Mouse (Mus musculus) testis, adult 2 months (tissue): Measurements from ENCODE around the gene Rps15. TPM values are rescaled to one million over a fixed set of nuclear protein-coding genes. Genes with fewer than 3 reads are reported as not detected.

Experiments used
- H3K27ac ChIP-seq: fragments of 200-500 bp; 2 replicates; pipeline ENCODE4 v1.5.1; 2012; ENCODE audit warnings: low read depth, low read length; ENCODE audit not compliant: control insufficient read depth, insufficient read depth
- H3K27me3 ChIP-seq: fragments of 200-500 bp; 2 replicates; pipeline ENCODE4 v1.6.1; 2012; ENCODE audit warnings: mild to moderate bottlenecking, low read length, moderate library complexity; ENCODE audit not compliant: control insufficient read depth, insufficient read depth
- H3K36me3 ChIP-seq: fragments of 200-500 bp; 2 replicates; pipeline ENCODE4 v1.6.1; 2012; ENCODE audit warnings: mild to moderate bottlenecking, low read length; ENCODE audit not compliant: control insufficient read depth, insufficient read depth
- H3K4me1 ChIP-seq: fragments of 200-500 bp; 2 replicates; pipeline ENCODE4 v1.6.1; 2012; ENCODE audit warnings: low read length; ENCODE audit not compliant: control insufficient read depth, insufficient read depth
- H3K4me3 ChIP-seq: fragments of 200-500 bp; 2 replicates; pipeline ENCODE4 v1.5.1; 2012; ENCODE audit warnings: low read depth, mild to moderate bottlenecking, low read length, moderate library complexity, mixed read lengths; ENCODE audit not compliant: control insufficient read depth
- CTCF ChIP-seq: fragments of 200-500 bp; IDR thresholded peaks from 2 replicates; pipeline ENCODE4 v1.5.1; 2012; ENCODE audit warnings: low read depth, mild to moderate bottlenecking, inconsistent platforms, low read length, moderate library complexity; ENCODE audit not compliant: control insufficient read depth, insufficient read depth, insufficient replicate concordance
- POLR2A ChIP-seq: fragments of 200-500 bp; IDR thresholded peaks from 2 replicates; pipeline ENCODE4 v1.6.1; 2012; ENCODE audit warnings: low read depth, mild to moderate bottlenecking, inconsistent platforms, low read length, moderate library complexity; ENCODE audit not compliant: control insufficient read depth
- polyA plus RNA-seq: library from polyadenylated mRNA; depleted of rRNA; stranded (reverse); fragments of >200 nt; gene quantifications from 2 replicates; pipeline ENCODE4 v1.2.3, GENCODE M21; 2012; rRNA removed

Rps15 gene
- polyA plus RNA-seq, 1 experiment, result 672 TPM

GRCm38 (mm10) chr10:80336263-80336662 is 44.0 kb downstream of the Rps15 start:
- Histone ChIP-seq H3K27ac (no peak overlapping the region), H3K27me3 (no peaks in the 10 kb centered on the region), H3K4me1 (peaks cover 7% of the 10 kb centered on the region; the same call in 1 of the 2 replicates), H3K4me3 (no peak overlapping the region), H3K36me3 (no peaks in the 10 kb centered on the region)
- TF ChIP-seq POLR2A, result no peak
- TF ChIP-seq CTCF, result no peak

GRCm38 (mm10) chr10:80339941-80340750 is 47.9 kb downstream of the Rps15 start:
- Histone ChIP-seq H3K4me1 (peaks cover 30% of the 10 kb centered on the region), H3K27me3 (no peaks in the 10 kb centered on the region), H3K36me3 (no peaks in the 10 kb centered on the region), H3K4me3 (peak overlapping the region; percentile 12), H3K27ac (no peak overlapping the region)
- TF ChIP-seq POLR2A (peak; percentile 24; the same call in 1 of the 2 replicates), CTCF (peak; percentile 88)

GRCm38 (mm10) chr10:80341026-80341425 is 48.8 kb downstream of the Rps15 start:
- H3K4me1 ChIP-seq, result peaks cover 33% of the 10 kb centered on the region
- H3K27ac ChIP-seq, result no peak overlapping the region
- no peaks in the 10 kb centered on the region for H3K27me3 ChIP-seq
- TF ChIP-seq CTCF (no peak), POLR2A (no peak)
- H3K36me3 ChIP-seq, result no peaks in the 10 kb centered on the region
- H3K4me3 ChIP-seq, result no peak overlapping the region

- Histone ChIP-seq H3K4me3 (peak overlapping the region; percentile 67), H3K4me1 (peaks cover 33% of the 10 kb centered on the region), H3K27me3 (no peaks in the 10 kb centered on the region), H3K36me3 (no peaks in the 10 kb centered on the region), H3K27ac (no peak overlapping the region)
- TF ChIP-seq CTCF, result no peak
- TF ChIP-seq POLR2A, result no peak
Measured at GRCm38 (mm10) chr10:80341491-80342304, 49.4 kb downstream of the Rps15 start.

- Histone ChIP-seq H3K4me1 (peaks cover 33% of the 10 kb centered on the region), H3K36me3 (no peaks in the 10 kb centered on the region), H3K4me3 (peak overlapping the region; percentile 67), H3K27ac (no peak overlapping the region), H3K27me3 (no peaks in the 10 kb centered on the region)
- TF ChIP-seq CTCF (no peak), POLR2A (no peak)
Measured at GRCm38 (mm10) chr10:80342305-80342748, 50.1 kb downstream of the Rps15 start.

- no peaks in the 10 kb centered on the region for H3K27me3 ChIP-seq
- H3K4me1 ChIP-seq, result peaks cover 36% of the 10 kb centered on the region
- TF ChIP-seq POLR2A, result no peak
- no peak for TF ChIP-seq CTCF
- H3K4me3 ChIP-seq, result peak overlapping the region; percentile 67
- no peaks in the 10 kb centered on the region for H3K36me3 ChIP-seq
- no peak overlapping the region for H3K27ac ChIP-seq
Measured at GRCm38 (mm10) chr10:80342749-80343424, 50.6 kb downstream of the Rps15 start.

- Histone ChIP-seq H3K4me3 (peak overlapping the region; percentile 46), H3K27ac (no peak overlapping the region), H3K4me1 (peaks cover 42% of the 10 kb centered on the region), H3K27me3 (no peaks in the 10 kb centered on the region), H3K36me3 (no peaks in the 10 kb centered on the region)
- no peak for TF ChIP-seq CTCF
- no peak for TF ChIP-seq POLR2A
Measured at GRCm38 (mm10) chr10:80343425-80343895, 51.2 kb downstream of the Rps15 start.

Other genes with a start within 250 kb of the Rps15 start
- 3,516 and 3,720 TPM in 2 replicates for gene Gpx4, start 245.3 kb upstream of the Rps15 start, polyA plus RNA-seq
- gene Sbno2, start 186.9 kb upstream of the Rps15 start, polyA plus RNA-seq, result 13.9 and 14.0 TPM in 2 replicates
- 215 and 222 TPM in 2 replicates for gene Stk11, start 176.7 kb upstream of the Rps15 start, polyA plus RNA-seq
- gene Atp5d, start 153.8 kb upstream of the Rps15 start, polyA plus RNA-seq, result 241 and 347 TPM in 2 replicates
- 3.8 and 5.1 TPM in 2 replicates for gene Cbarp, start 151.6 kb upstream of the Rps15 start, polyA plus RNA-seq
- gene Midn, start 144.2 kb upstream of the Rps15 start, polyA plus RNA-seq, result 70.1 and 79.2 TPM in 2 replicates
- 105 and 127 TPM in 2 replicates for gene Cirbp, start 126.5 kb upstream of the Rps15 start, polyA plus RNA-seq
- gene 1600002K03Rik, start 119.5 kb upstream of the Rps15 start, polyA plus RNA-seq, result 7.4 and 7.9 TPM in 2 replicates
- 1.1 and 1.4 TPM in 2 replicates for gene Efna2, start 113.0 kb upstream of the Rps15 start, polyA plus RNA-seq
- gene Mum1, start 66.0 kb upstream of the Rps15 start, polyA plus RNA-seq, result 282 and 295 TPM in 2 replicates
- 105 and 132 TPM in 2 replicates for gene Ndufs7, start 43.3 kb upstream of the Rps15 start, polyA plus RNA-seq
- gene Gamt, start 31.4 kb upstream of the Rps15 start, polyA plus RNA-seq, result 38.5 and 39.6 TPM in 2 replicates
- gene Dazap1, start 31.0 kb upstream of the Rps15 start, polyA plus RNA-seq, result 97.5 and 114 TPM in 2 replicates
- 1.4 and 1.8 TPM in 2 replicates for gene Apc2, start 3.5 kb downstream of the Rps15 start, polyA plus RNA-seq
- gene 2310011J03Rik, start 28.1 kb downstream of the Rps15 start, polyA plus RNA-seq, result 11.3 and 13.1 TPM in 2 replicates
- 324 and 326 TPM in 2 replicates for gene Pcsk4, start 37.0 kb downstream of the Rps15 start, polyA plus RNA-seq
- gene Reep6, start 37.5 kb downstream of the Rps15 start, polyA plus RNA-seq, result 698 and 732 TPM in 2 replicates
- 3.3 and 4.1 TPM in 2 replicates for gene Adamtsl5, start 56.0 kb downstream of the Rps15 start, polyA plus RNA-seq
- gene Plk5, start 64.0 kb downstream of the Rps15 start, polyA plus RNA-seq, result 1.3 and 1.7 TPM in 2 replicates
- gene Mex3d, start 95.2 kb downstream of the Rps15 start, polyA plus RNA-seq, result 596 and 686 TPM in 2 replicates
- 135 and 153 TPM in 2 replicates for gene Mbd3, start 107.1 kb downstream of the Rps15 start, polyA plus RNA-seq
- 446 and 549 TPM in 2 replicates for gene Uqcr11, start 114.4 kb downstream of the Rps15 start, polyA plus RNA-seq
- gene Tcf3, start 141.2 kb downstream of the Rps15 start, polyA plus RNA-seq, result 13.4 and 14.9 TPM in 2 replicates
- gene Onecut3, start 202.4 kb downstream of the Rps15 start, polyA plus RNA-seq, result 0.43 and 0.52 TPM in 2 replicates
- 1,123 and 1,230 TPM in 2 replicates for gene Atp8b3, start 246.7 kb downstream of the Rps15 start, polyA plus RNA-seq